Mouse (Mus musculus): ENCODE measurements around the gene Metrn.

DNA sequence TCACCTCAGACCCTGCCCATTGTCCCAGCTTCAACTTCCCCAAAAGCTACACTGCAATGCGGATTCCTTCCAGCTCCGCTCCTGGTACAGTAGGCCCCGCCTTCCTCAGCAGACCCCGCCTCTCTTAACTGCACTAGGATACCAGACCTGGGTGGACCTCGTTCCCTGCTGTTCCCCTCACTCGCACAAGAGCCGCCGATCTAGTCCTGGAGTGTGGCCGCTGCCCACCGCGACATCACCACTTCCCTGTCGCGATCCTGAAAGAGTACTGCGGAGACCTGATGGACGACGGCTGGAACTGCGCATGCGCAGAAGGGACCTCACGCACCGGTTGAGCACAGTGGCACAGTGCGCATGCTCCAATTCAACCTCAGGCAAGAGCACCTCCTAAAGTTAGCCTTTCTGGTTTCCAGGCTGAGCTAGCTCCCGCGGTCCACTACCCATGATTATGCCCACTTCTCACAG lies 11.6 kb downstream of the Metrn start, which contains the start of gene Haghl:
- TF ChIP-seq ZC3H11A (IDR thresholded peaks at IDR 0.05; ENCODE audit: borderline replicate concordance, low read depth, low read length): no peak
- TF ChIP-seq ZNF384 (IDR thresholded peaks at IDR 0.05; ENCODE audit: low read depth, low read length): no peak
- no peak for TF ChIP-seq MAFK (IDR thresholded peaks at IDR 0.05; ENCODE audit: insufficient read depth, low read depth, low read length)

Data from ES-E14 (cell line).